In the genomic region with DNA sequence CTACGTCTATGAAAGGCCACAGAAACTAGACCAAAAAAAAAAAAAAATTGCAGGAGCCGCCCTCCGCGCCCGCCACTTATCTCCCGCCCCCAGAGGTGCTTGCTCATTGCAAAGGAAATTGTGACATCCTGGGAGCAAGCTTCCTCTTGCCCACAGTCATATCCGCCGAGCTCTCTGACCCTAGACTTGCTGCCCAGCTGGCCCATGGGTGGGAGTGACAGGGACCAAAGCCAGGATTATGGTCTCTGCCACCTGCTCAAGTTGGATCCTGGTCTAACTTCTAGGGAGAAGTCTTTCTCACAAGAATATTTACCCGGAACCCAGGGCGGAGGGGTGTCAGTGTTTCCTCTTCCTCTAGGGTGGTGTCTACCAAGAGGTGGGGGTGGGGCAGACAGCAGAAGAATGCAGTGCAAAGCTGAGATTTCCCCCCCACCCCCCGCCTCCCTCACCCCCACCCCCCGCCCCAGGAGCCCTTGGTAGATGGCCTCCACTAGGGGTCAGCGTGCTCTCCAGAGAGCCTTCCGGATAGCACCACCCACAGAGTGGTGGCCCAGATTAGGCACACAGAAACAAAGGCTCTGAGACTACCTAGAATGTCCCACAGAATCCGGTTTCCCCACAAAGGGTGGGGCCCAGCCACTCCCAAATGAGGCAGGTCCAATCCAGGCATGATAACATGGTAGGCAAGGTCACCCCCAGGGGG, we compare ENCODE assay signal across 1 mouse cellular context.
A peak's percentile ranks its signal among the peaks of the same experiment; 100 is the strongest.
TF ChIP-seq lines count a peak whose summit lies in the region.

No protein-coding gene starts in this region.

TF ChIP-seq in CH12.LX, 34 proteins besides CTCF, POLR2A, EP300 and RAD21 (continued from another document):
- TF ChIP-seq E2F4 (IDR thresholded peaks at IDR 0.05; ENCODE audit: insufficient replicate concordance, low read depth, low read length) = no peak
- TF ChIP-seq CHD1 (IDR thresholded peaks at IDR 0.05; ENCODE audit: low read depth, low read length) = no peak
- 0 out of 2 replicates have a peak, but pooled peaks have one; percentile 42 for TF ChIP-seq HCFC1 (IDR thresholded peaks at IDR 0.05; ENCODE audit: low read depth, low read length)
- TF ChIP-seq UBTF (IDR thresholded peaks at IDR 0.05; ENCODE audit: low read depth, low read length) = no peak
- TF ChIP-seq GABPA (IDR thresholded peaks at IDR 0.05; ENCODE audit: insufficient replicate concordance, low read depth, low read length) = no peak
- TF ChIP-seq JUN (IDR thresholded peaks at IDR 0.05; ENCODE audit: insufficient read depth, low read depth, low read length) = no peak
- TF ChIP-seq TBP (conservative IDR thresholded peaks at IDR 0.05; ENCODE audit: low read depth, low read length) = no peak
- TF ChIP-seq SMC3 (IDR thresholded peaks at IDR 0.05; ENCODE audit: low read depth, low read length) = peak; percentile 20
- peak; percentile 35; the same call in 1 of the 2 replicates for TF ChIP-seq SIN3A (IDR thresholded peaks at IDR 0.05; ENCODE audit: low read length)
- TF ChIP-seq NRF1 (IDR thresholded peaks at IDR 0.05; ENCODE audit: low read depth, low read length) = no peak
- no peak for TF ChIP-seq ZKSCAN1 (IDR thresholded peaks at IDR 0.05; ENCODE audit: borderline replicate concordance, low read depth, low read length)
- TF ChIP-seq ETS1 (conservative IDR thresholded peaks at IDR 0.05; ENCODE audit: low read depth, low read length) = peak; percentile 37; the same call in 1 of the 2 replicates
- no peak for TF ChIP-seq KAT2A (IDR thresholded peaks at IDR 0.05; ENCODE audit: insufficient replicate concordance, low read length)
- TF ChIP-seq MAX (IDR thresholded peaks at IDR 0.05; ENCODE audit: low read length) = no peak
- TF ChIP-seq USF1 (IDR thresholded peaks at IDR 0.05; ENCODE audit: low read depth, low read length) = no peak
- TF ChIP-seq BHLHE40 (IDR thresholded peaks at IDR 0.05; ENCODE audit: low read depth, low read length) = no peak
- no peak; the same call in 1 of the 2 replicates for TF ChIP-seq MXI1 (IDR thresholded peaks at IDR 0.05; ENCODE audit: low read depth, low read length)
- TF ChIP-seq CHD2 (IDR thresholded peaks at IDR 0.05; ENCODE audit: low read length) = peak; percentile 82; the same call in 1 of the 2 replicates
- TF ChIP-seq NELFE (IDR thresholded peaks at IDR 0.05; ENCODE audit: low read depth, low read length) = peak; percentile 37; the same call in 1 of the 2 replicates
- no peak for TF ChIP-seq POLR2AphosphoS2 (IDR thresholded peaks at IDR 0.05; ENCODE audit: low read depth, low read length)
- no peak for TF ChIP-seq ZMIZ1 (IDR thresholded peaks at IDR 0.05; ENCODE audit: low read depth, low read length)
- no peak for TF ChIP-seq ZC3H11A (IDR thresholded peaks at IDR 0.05; ENCODE audit: low read depth, low read length)
- no peak for TF ChIP-seq JUND (conservative IDR thresholded peaks at IDR 0.05; ENCODE audit: low read depth, low read length)
- TF ChIP-seq RCOR1 (conservative IDR thresholded peaks at IDR 0.05; ENCODE audit: low read depth, low read length) = no peak
- TF ChIP-seq ELF1 (IDR thresholded peaks at IDR 0.05; ENCODE audit: low read depth, low read length) = peak; percentile 56; the same call in 1 of the 2 replicates
- TF ChIP-seq ZNF384 (IDR thresholded peaks at IDR 0.05; ENCODE audit: low read depth, low read length) = peak; percentile 87
- peak; percentile 44; the same call in 1 of the 2 replicates for TF ChIP-seq TCF12 (IDR thresholded peaks at IDR 0.05; ENCODE audit: low read depth, low read length)
- TF ChIP-seq MAFK (IDR thresholded peaks at IDR 0.05; ENCODE audit: insufficient replicate concordance, low read length) = no peak
- 0 out of 2 replicates have a peak, but pooled peaks have one; percentile 18 for TF ChIP-seq MYC (IDR thresholded peaks at IDR 0.05; ENCODE audit: low read depth, low read length)
